Mouse (Mus musculus): Measurements from ENCODE around the gene Adgrf2.

GRCm38 (mm10) chr17:42789723-42790122 is 47.7 kb upstream of the Adgrf2 start:
- TF ChIP-seq POLR2A (IDR thresholded peaks at IDR 0.05; ENCODE audit: extremely low read depth, insufficient read depth, low read length) = no peak
- TF ChIP-seq CTCF (IDR thresholded peaks at IDR 0.05; ENCODE audit: extremely low read depth, insufficient read depth, low read length) = no peak

All from cortical plate, adult 2 months (tissue).